In genomic region chr19:40555136-40555535, GRCm38 (mm10) we compare ENCODE assay signal across 15 mouse cellular contexts.
"Had no signal": no experiment of that assay in that cellular context is flagged by ENCODE, and none has a peak within 500 bp of the region (broad histone marks: within the 10 kb centered on the region; RNA-seq: fewer than 3 reads in every experiment).

No protein-coding gene starts in this region.

- H3K4me2 ChIP-seq: intestine, embryonic 15.5 days; limb, embryonic 13.5 days; midbrain, embryonic 13.5 days had no signal

- H3K4me1 ChIP-seq: limb, embryonic 13.5 days; megakaryocyte, embryonic 14.5 days; midbrain, embryonic 13.5 days had no signal

- H3K4me3 ChIP-seq: intestine, embryonic 15.5 days; limb, embryonic 13.5 days; megakaryocyte, embryonic 14.5 days; midbrain, embryonic 10.5 days; midbrain, embryonic 13.5 days had no signal

- ATAC-seq: intestine, embryonic 15.5 days; midbrain, embryonic 13.5 days had no signal

- H3K27me3 ChIP-seq: intestine, embryonic 15.5 days; limb, embryonic 13.5 days; megakaryocyte, embryonic 14.5 days; midbrain, embryonic 13.5 days had no signal

- H3K27ac ChIP-seq: limb, embryonic 13.5 days; midbrain, embryonic 10.5 days; midbrain, embryonic 13.5 days had no signal

- H3K9me3 ChIP-seq: intestine, embryonic 15.5 days; limb, embryonic 13.5 days; megakaryocyte, embryonic 14.5 days; midbrain, embryonic 10.5 days; midbrain, embryonic 13.5 days had no signal

- H3K9ac ChIP-seq: intestine, embryonic 15.5 days; limb, embryonic 13.5 days; midbrain, embryonic 13.5 days had no signal

- DNase-seq: kidney, adult 18-20 months; kidney, adult 9 months; kidney, postnatal 14 days; kidney, postnatal 4 days; left cerebral cortex, postnatal 4 days; lung, adult 18-20 months; lung, postnatal 36 days; thymus, adult 2 months; thymus, postnatal 14 days; thymus, postnatal 4 days had no signal
